In the genomic region with DNA sequence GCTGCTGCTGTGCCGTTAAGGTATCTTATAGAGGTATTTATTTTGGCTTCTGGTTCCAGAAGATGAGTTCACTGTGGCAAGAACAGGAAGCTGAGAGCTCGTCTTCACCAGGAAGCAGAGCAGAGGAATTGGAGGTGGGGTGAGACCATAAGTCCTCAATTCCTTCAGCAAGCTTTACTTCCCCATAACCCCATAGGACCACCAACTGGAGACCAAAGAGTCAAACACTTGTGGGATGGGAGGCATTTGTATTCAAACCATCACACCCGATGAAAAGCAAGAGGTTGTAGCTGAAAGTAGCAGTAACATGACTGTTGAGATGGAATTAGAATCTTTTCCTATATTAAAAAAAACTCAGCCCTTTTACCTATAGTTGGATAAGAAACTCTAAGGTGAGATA, we compare ENCODE assay signal across 22 mouse cellular contexts.
"Had no signal": no experiment of that assay in that cellular context is flagged by ENCODE, and none has a peak within 500 bp of the region (broad histone marks: within the 10 kb centered on the region; RNA-seq: fewer than 3 reads in every experiment).

No protein-coding gene starts in this region.

- H3K4me3 ChIP-seq: heart, adult 2 months; heart, embryonic 10.5 days; heart, embryonic 12.5 days; hindbrain, embryonic 10.5 days; hindbrain, embryonic 12.5 days; intestine, embryonic 15.5 days; limb, embryonic 13.5 days; limb, embryonic 15.5 days; liver, embryonic 12.5 days had no signal

- H3K4me1 ChIP-seq: liver, embryonic 12.5 days had no signal

- H3K9me3 ChIP-seq: heart, embryonic 10.5 days; heart, embryonic 12.5 days; hindbrain, embryonic 10.5 days; hindbrain, embryonic 12.5 days; intestine, embryonic 15.5 days; limb, embryonic 15.5 days; liver, embryonic 12.5 days had no signal

- H3K9ac ChIP-seq: heart, embryonic 12.5 days; hindbrain, embryonic 12.5 days; hindbrain, embryonic 14.5 days; intestine, embryonic 15.5 days; limb, embryonic 13.5 days; limb, embryonic 15.5 days; liver, embryonic 12.5 days; liver, embryonic 14.5 days had no signal

- H3K4me2 ChIP-seq: heart, embryonic 12.5 days; hindbrain, embryonic 12.5 days; hindbrain, embryonic 14.5 days; intestine, embryonic 15.5 days; limb, embryonic 13.5 days; limb, embryonic 15.5 days; liver, embryonic 12.5 days had no signal

- H3K36me3 ChIP-seq: heart, embryonic 10.5 days; hindbrain, embryonic 12.5 days; intestine, embryonic 15.5 days; limb, embryonic 13.5 days; limb, embryonic 15.5 days; liver, embryonic 12.5 days had no signal

- DNase-seq: gastrocnemius, postnatal 14 days; heart, postnatal 10 days; heart, postnatal 4 days; kidney, adult 18-20 months; kidney, adult 8-10 months; kidney, postnatal 10 days; kidney, postnatal 25 days; kidney, postnatal 4 days; layer of hippocampus, adult 9-11 months; layer of hippocampus, postnatal 36 days; left cerebral cortex, postnatal 4 days had no signal

- H3K27ac ChIP-seq: heart, adult 2 months; heart, embryonic 10.5 days; hindbrain, embryonic 10.5 days; hindbrain, embryonic 12.5 days; hindbrain, embryonic 14.5 days; intestine, embryonic 15.5 days; limb, embryonic 13.5 days; limb, embryonic 15.5 days; liver, embryonic 12.5 days; liver, embryonic 14.5 days had no signal

- H3K27me3 ChIP-seq: heart, embryonic 12.5 days; hindbrain, embryonic 12.5 days; intestine, embryonic 15.5 days; limb, embryonic 13.5 days; limb, embryonic 15.5 days; liver, embryonic 12.5 days had no signal
